Mouse (Mus musculus): ENCODE results near the gene Pcbp2. TPM values are rescaled to one million over a fixed set of nuclear protein-coding genes. Genes with fewer than 3 reads are reported as not detected.
A peak's percentile ranks its signal among the peaks of the same experiment; 100 is the strongest.

The Pcbp2 gene
- total RNA-seq (2018; cell fraction: chromatin; rRNA removed), result 100 to 1,000 TPM; 282 to 698 (median 421) TPM
- 100 to 1,000 TPM; 519 to 726 (median 593) TPM for total RNA-seq (2018; cell fraction: cytosol; rRNA removed)
- 100 to 1,000 TPM; 274 to 476 (median 355) TPM for total RNA-seq (2018; cell fraction: nucleus; rRNA removed)
- polyA plus RNA-seq (2018), result 469 to 548 TPM (median 534 TPM) in 3 replicates

GRCm38 (mm10) chr15:102470183-102470604 lies at the start of gene Pcbp2:
Pcbp2 (plus strand) TSS chr15:102470539.
- Histone ChIP-seq H3K4me3 (ENCODE audit: inconsistent target) (peak within 1 kb of the TSS; percentile 62), H3K36me3 (ENCODE audit: inconsistent target) (peaks cover 31% of the 10 kb centered on the region; the same call in 1 of the 2 replicates), H3K27ac (peak within 1 kb of the TSS; percentile 75), H3K79me2 (ENCODE audit: inconsistent target) (peaks cover 42% of the 10 kb centered on the region)
- WGBS (ENCODE audit: missing documents), result 0% methylated on average over 17 of the region's 40 CpGs

GRCm38 (mm10) chr15:102420986-102421385 lies 49.4 kb upstream of the Pcbp2 start:
- Histone ChIP-seq H3K36me3 (ENCODE audit: inconsistent target) (peaks cover 5% of the 10 kb centered on the region; the same call in 1 of the 2 replicates), H3K27ac (no peak overlapping the region), H3K79me2 (ENCODE audit: inconsistent target) (peaks cover 100% of the 10 kb centered on the region), H3K4me3 (ENCODE audit: inconsistent target) (no peak overlapping the region)
- WGBS (ENCODE audit: missing documents), result 20% methylated on average over 1 of the region's 1 CpGs

GRCm38 (mm10) chr15:102421437-102421836 lies 48.9 kb upstream of the Pcbp2 start:
- WGBS (ENCODE audit: missing documents), result 41% methylated on average over 3 of the region's 3 CpGs

GRCm38 (mm10) chr15:102423602-102424240 lies 46.6 kb upstream of the Pcbp2 start:
- WGBS (ENCODE audit: missing documents), result 88% methylated on average over 2 of the region's 2 CpGs
- Histone ChIP-seq H3K36me3 (ENCODE audit: inconsistent target) (peaks cover 24% of the 10 kb centered on the region; the same call in 1 of the 2 replicates), H3K4me3 (ENCODE audit: inconsistent target) (no peak overlapping the region), H3K79me2 (ENCODE audit: inconsistent target) (peaks cover 83% of the 10 kb centered on the region), H3K27ac (no peak overlapping the region)

More at GRCm38 (mm10) chr15:102421437-102421836, 48.9 kb upstream of the Pcbp2 start:
- H3K79me2 ChIP-seq (ENCODE audit: inconsistent target), result peaks cover 100% of the 10 kb centered on the region
- H3K36me3 ChIP-seq (ENCODE audit: inconsistent target), result peaks cover 8% of the 10 kb centered on the region; the same call in 1 of the 2 replicates
- no peak overlapping the region for H3K27ac ChIP-seq
- no peak overlapping the region for H3K4me3 ChIP-seq (ENCODE audit: inconsistent target)

GRCm38 (mm10) chr15:102424657-102425056 lies 45.7 kb upstream of the Pcbp2 start:
- Histone ChIP-seq H3K79me2 (ENCODE audit: inconsistent target) (peaks cover 74% of the 10 kb centered on the region), H3K27ac (no peak overlapping the region), H3K4me3 (ENCODE audit: inconsistent target) (no peak overlapping the region), H3K36me3 (ENCODE audit: inconsistent target) (peaks cover 34% of the 10 kb centered on the region; the same call in 1 of the 2 replicates)
- WGBS (ENCODE audit: missing documents), result 90% methylated on average over 2 of the region's 2 CpGs

GRCm38 (mm10) chr15:102426963-102427362 lies 43.4 kb upstream of the Pcbp2 start:
- Histone ChIP-seq H3K27ac (no peak overlapping the region), H3K36me3 (ENCODE audit: inconsistent target) (peaks cover 47% of the 10 kb centered on the region; the same call in 1 of the 2 replicates), H3K79me2 (ENCODE audit: inconsistent target) (peaks cover 51% of the 10 kb centered on the region), H3K4me3 (ENCODE audit: inconsistent target) (no peak overlapping the region)
- 100% methylated on average over 1 of the region's 1 CpGs for WGBS (ENCODE audit: missing documents)

- no peaks in the 10 kb centered on the region; the same call in 1 of the 2 replicates for H3K79me2 ChIP-seq (ENCODE audit: inconsistent target)
- peaks cover 47% of the 10 kb centered on the region; the same call in 1 of the 2 replicates for H3K36me3 ChIP-seq (ENCODE audit: inconsistent target)
- WGBS (ENCODE audit: missing documents), result 17% methylated on average over 1 of the region's 1 CpGs
- no peak overlapping the region for H3K4me3 ChIP-seq (ENCODE audit: inconsistent target)
- H3K27ac ChIP-seq, result no peak overlapping the region
These were observed 38.3 kb upstream of the Pcbp2 start for GRCm38 (mm10) chr15:102432046-102432445.

- Histone ChIP-seq H3K36me3 (ENCODE audit: inconsistent target) (peaks cover 40% of the 10 kb centered on the region; the same call in 1 of the 2 replicates), H3K4me3 (ENCODE audit: inconsistent target) (no peak overlapping the region)
- WGBS (ENCODE audit: missing documents), result 90% methylated on average over 4 of the region's 4 CpGs
These were observed 37.2 kb upstream of the Pcbp2 start for GRCm38 (mm10) chr15:102433173-102433572.

GRCm38 (mm10) chr15:102442490-102442889 lies 27.8 kb upstream of the Pcbp2 start:
- 50% methylated on average over 2 of the region's 2 CpGs for WGBS (ENCODE audit: missing documents)
- H3K79me2 ChIP-seq (ENCODE audit: inconsistent target), result no peaks in the 10 kb centered on the region
- H3K36me3 ChIP-seq (ENCODE audit: inconsistent target), result no peaks in the 10 kb centered on the region
- H3K27ac ChIP-seq, result no peak overlapping the region
- H3K4me3 ChIP-seq (ENCODE audit: inconsistent target), result no peak overlapping the region

More at GRCm38 (mm10) chr15:102433173-102433572, 37.2 kb upstream of the Pcbp2 start:
- no peak overlapping the region for H3K27ac ChIP-seq
- H3K79me2 ChIP-seq (ENCODE audit: inconsistent target), result no peaks in the 10 kb centered on the region

GRCm38 (mm10) chr15:102445146-102445545 lies 25.2 kb upstream of the Pcbp2 start, which contains the start of gene Amhr2:
Amhr2 (plus strand) TSS chr15:102445367.
- H3K79me2 ChIP-seq (ENCODE audit: inconsistent target), result no peaks in the 10 kb centered on the region
- H3K36me3 ChIP-seq (ENCODE audit: inconsistent target), result no peaks in the 10 kb centered on the region
- 86% methylated on average over 8 of the region's 8 CpGs for WGBS (ENCODE audit: missing documents)
- no peak within 1 kb of the TSS for H3K27ac ChIP-seq
- H3K4me3 ChIP-seq (ENCODE audit: inconsistent target), result no peak within 1 kb of the TSS

- no peak overlapping the region for H3K4me3 ChIP-seq (ENCODE audit: inconsistent target)
- 85% methylated on average over 4 of the region's 6 CpGs for WGBS (ENCODE audit: missing documents)
- no peak overlapping the region for H3K27ac ChIP-seq
- H3K36me3 ChIP-seq (ENCODE audit: inconsistent target), result no peaks in the 10 kb centered on the region
- H3K79me2 ChIP-seq (ENCODE audit: inconsistent target), result no peaks in the 10 kb centered on the region
These were observed 23.9 kb upstream of the Pcbp2 start for GRCm38 (mm10) chr15:102446448-102446847.

- Histone ChIP-seq H3K36me3 (ENCODE audit: inconsistent target) (no peaks in the 10 kb centered on the region), H3K4me3 (ENCODE audit: inconsistent target) (no peak overlapping the region), H3K27ac (no peak overlapping the region), H3K79me2 (ENCODE audit: inconsistent target) (no peaks in the 10 kb centered on the region)
- WGBS (ENCODE audit: missing documents), result 85% methylated on average over 8 of the region's 8 CpGs
These were observed 21.0 kb upstream of the Pcbp2 start for GRCm38 (mm10) chr15:102449366-102449765.

GRCm38 (mm10) chr15:102450928-102451327 lies 19.4 kb upstream of the Pcbp2 start:
- H3K27ac ChIP-seq, result no peak overlapping the region
- 59% methylated on average over 7 of the region's 7 CpGs for WGBS (ENCODE audit: missing documents)

GRCm38 (mm10) chr15:102451666-102452430 lies 18.5 kb upstream of the Pcbp2 start:
- H3K36me3 ChIP-seq (ENCODE audit: inconsistent target), result no peaks in the 10 kb centered on the region
- no peak overlapping the region for H3K27ac ChIP-seq
- H3K4me3 ChIP-seq (ENCODE audit: inconsistent target), result no peak overlapping the region
- H3K79me2 ChIP-seq (ENCODE audit: inconsistent target), result no peaks in the 10 kb centered on the region
- 89% methylated on average over 26 of the region's 26 CpGs for WGBS (ENCODE audit: missing documents)

More at GRCm38 (mm10) chr15:102450928-102451327, 19.4 kb upstream of the Pcbp2 start:
- H3K36me3 ChIP-seq (ENCODE audit: inconsistent target), result no peaks in the 10 kb centered on the region
- no peak overlapping the region for H3K4me3 ChIP-seq (ENCODE audit: inconsistent target)
- H3K79me2 ChIP-seq (ENCODE audit: inconsistent target), result no peaks in the 10 kb centered on the region
